Mouse (Mus musculus): Measurements from ENCODE around the gene Ctse. TPM values are rescaled to one million over a fixed set of nuclear protein-coding genes. Genes with fewer than 3 reads are reported as not detected.

The Ctse gene
- total and polyA plus RNA-seq, 3 experiments, result 1.4 to 11.6 (median 1.7) TPM

- Histone ChIP-seq H3K4me3 (replicated peaks in 1 of 3; ENCODE audit: low read depth in 2 of 3, low read length in 2 of 3, poor library complexity in 1 of 3) (no peak overlapping the region), H3K79me2 (replicated peaks; ENCODE audit: control insufficient read depth, extremely low read depth, insufficient read depth, poor library complexity, severe bottlenecking) (no peaks in the 10 kb centered on the region), H3K27ac (ENCODE audit: insufficient read depth, low read depth) (no peak overlapping the region), H3K27me3 (replicated peaks) (no peaks in the 10 kb centered on the region), H3K9ac (ENCODE audit: insufficient read depth, low read depth) (no peak overlapping the region), H3K9me3 (replicated peaks; ENCODE audit: low read length) (no peaks in the 10 kb centered on the region), H3K36me3 (replicated peaks in 1 of 2; ENCODE audit: control insufficient read depth in 1 of 2, insufficient read depth in 1 of 2, low read length in 1 of 2) (no peaks in the 10 kb centered on the region), H3K4me1 (ENCODE audit: control insufficient read depth in 1 of 2, insufficient read depth in 2 of 2) (peaks cover 19 to 50% of the 10 kb centered on the region in 2 experiments), H3K4me2 (ENCODE audit: insufficient read depth, low read depth, poor library complexity, severe bottlenecking) (no peak overlapping the region)
- in situ Hi-C loops (cut with MboI; ENCODE audit: low pct_ligation_motif_present, low pct_unique_long_range_greater_than_20kb, low sequenced_read_pairs) (no loop called here), dilution Hi-C loops (cut with MboI; ENCODE audit: extremely low pct_ligation_motif_present, extremely low pct_unique_long_range_greater_than_20kb, low sequenced_read_pairs) (no loop called here)
- TF ChIP-seq POLR2A (IDR thresholded peaks at IDR 0.05; ENCODE audit: low read depth, low read length) (no peak), BHLHE40 (IDR thresholded peaks at IDR 0.05; ENCODE audit: low read depth, low read length) (no peak)
- no peak for DNase-seq (ENCODE audit: extremely low read depth)
These were observed 57.2 kb downstream of the Ctse start for GRCm38 (mm10) chr1:131695308-131695707.

- Histone ChIP-seq H3K27me3 (replicated peaks) (no peaks in the 10 kb centered on the region), H3K9me3 (replicated peaks; ENCODE audit: low read length) (no peaks in the 10 kb centered on the region), H3K27ac (ENCODE audit: insufficient read depth, low read depth) (no peak overlapping the region), H3K4me2 (ENCODE audit: insufficient read depth, low read depth, poor library complexity, severe bottlenecking) (no peak overlapping the region), H3K9ac (ENCODE audit: insufficient read depth, low read depth) (no peak overlapping the region), H3K4me1 (ENCODE audit: control insufficient read depth in 1 of 2, insufficient read depth in 2 of 2) (peaks cover 20 to 50% of the 10 kb centered on the region in 2 experiments), H3K79me2 (replicated peaks; ENCODE audit: control insufficient read depth, extremely low read depth, insufficient read depth, poor library complexity, severe bottlenecking) (no peaks in the 10 kb centered on the region), H3K36me3 (replicated peaks in 1 of 2; ENCODE audit: control insufficient read depth in 1 of 2, insufficient read depth in 1 of 2, low read length in 1 of 2) (no peaks in the 10 kb centered on the region), H3K4me3 (replicated peaks in 1 of 3; ENCODE audit: low read depth in 2 of 3, low read length in 2 of 3, poor library complexity in 1 of 3) (no peak overlapping the region)
- no peak for TF ChIP-seq GABPA (IDR thresholded peaks at IDR 0.05; ENCODE audit: insufficient replicate concordance, low read depth, low read length)
- no peak for TF ChIP-seq TCF12 (IDR thresholded peaks at IDR 0.05; ENCODE audit: low read depth, low read length)
- dilution Hi-C loops (cut with MboI; ENCODE audit: extremely low pct_ligation_motif_present, extremely low pct_unique_long_range_greater_than_20kb, low sequenced_read_pairs), result no loop called here
- no peak for DNase-seq (ENCODE audit: extremely low read depth)
- in situ Hi-C loops (cut with MboI; ENCODE audit: low pct_ligation_motif_present, low pct_unique_long_range_greater_than_20kb, low sequenced_read_pairs), result no loop called here
These were observed 58.2 kb downstream of the Ctse start for GRCm38 (mm10) chr1:131696325-131696724.

DNA sequence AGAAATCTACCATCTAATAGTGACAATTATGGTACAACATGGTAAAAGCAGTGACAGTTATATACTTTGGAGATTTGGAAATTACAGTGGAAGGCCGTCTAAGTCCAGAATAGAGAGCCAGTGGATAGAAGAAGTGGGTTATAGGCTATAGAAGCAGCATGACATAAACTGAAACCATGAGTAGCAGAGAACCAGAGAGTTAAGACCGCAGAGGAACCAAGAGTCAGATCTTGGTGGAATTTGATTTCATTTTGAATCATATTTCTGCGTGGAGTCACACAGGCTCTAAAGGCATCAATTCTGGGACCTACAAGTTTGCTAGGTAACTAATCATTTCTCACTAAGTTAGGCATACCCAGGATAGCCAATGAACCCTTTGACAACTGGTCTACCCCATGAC lies 60.7 kb downstream of the Ctse start:
- Histone ChIP-seq H3K4me2 (ENCODE audit: insufficient read depth, low read depth, poor library complexity, severe bottlenecking) (peak overlapping the region; percentile 64; the same call in 1 of the 2 replicates), H3K27ac (ENCODE audit: insufficient read depth, low read depth) (no peak overlapping the region), H3K79me2 (replicated peaks; ENCODE audit: control insufficient read depth, extremely low read depth, insufficient read depth, poor library complexity, severe bottlenecking) (no peaks in the 10 kb centered on the region), H3K27me3 (replicated peaks) (no peaks in the 10 kb centered on the region), H3K9me3 (replicated peaks; ENCODE audit: low read length) (no peaks in the 10 kb centered on the region), H3K9ac (ENCODE audit: insufficient read depth, low read depth) (no peak overlapping the region), H3K4me1 (ENCODE audit: control insufficient read depth in 1 of 2, insufficient read depth in 2 of 2) (peaks cover 28 to 67% of the 10 kb centered on the region in 2 experiments), H3K4me3 (replicated peaks in 1 of 3; ENCODE audit: low read depth in 2 of 3, low read length in 2 of 3, poor library complexity in 1 of 3) (no peak overlapping the region), H3K36me3 (replicated peaks in 1 of 2; ENCODE audit: control insufficient read depth in 1 of 2, insufficient read depth in 1 of 2, low read length in 1 of 2) (no peaks in the 10 kb centered on the region)
- in situ Hi-C loops (cut with MboI; ENCODE audit: low pct_ligation_motif_present, low pct_unique_long_range_greater_than_20kb, low sequenced_read_pairs), result no loop called here
- DNase-seq (ENCODE audit: extremely low read depth), result peak; percentile 72
- dilution Hi-C loops (cut with MboI; ENCODE audit: extremely low pct_ligation_motif_present, extremely low pct_unique_long_range_greater_than_20kb, low sequenced_read_pairs), result no loop called here
- TF ChIP-seq JUND (conservative IDR thresholded peaks at IDR 0.05; ENCODE audit: low read depth, low read length) (peak; percentile 97), ZC3H11A (IDR thresholded peaks at IDR 0.05; ENCODE audit: low read depth, low read length) (no peak), TCF12 (IDR thresholded peaks at IDR 0.05; ENCODE audit: low read depth, low read length) (0 out of 2 replicates have a peak, but pooled peaks have one; percentile 31), EP300 (IDR thresholded peaks at IDR 0.05; ENCODE audit: low read length) (peak; percentile 99), IRF4 (IDR thresholded peaks at IDR 0.05; ENCODE audit: low read depth, low read length) (peak; percentile 98), GABPA (IDR thresholded peaks at IDR 0.05; ENCODE audit: insufficient replicate concordance, low read depth, low read length) (no peak), SMC3 (IDR thresholded peaks at IDR 0.05; ENCODE audit: low read depth, low read length) (no peak), BHLHE40 (IDR thresholded peaks at IDR 0.05; ENCODE audit: low read depth, low read length) (peak; percentile 65), UBTF (IDR thresholded peaks at IDR 0.05; ENCODE audit: low read depth, low read length) (no peak), NRF1 (IDR thresholded peaks at IDR 0.05; ENCODE audit: low read depth, low read length) (no peak), E2F4 (IDR thresholded peaks at IDR 0.05; ENCODE audit: insufficient replicate concordance, low read depth, low read length) (no peak), ETS1 (conservative IDR thresholded peaks at IDR 0.05; ENCODE audit: low read depth, low read length) (peak; percentile 69), KAT2A (IDR thresholded peaks at IDR 0.05; ENCODE audit: insufficient replicate concordance, low read length) (no peak), MYC (IDR thresholded peaks at IDR 0.05; ENCODE audit: low read depth, low read length) (0 out of 2 replicates have a peak, but pooled peaks have one; percentile 18), NELFE (IDR thresholded peaks at IDR 0.05; ENCODE audit: low read depth, low read length) (no peak), MXI1 (IDR thresholded peaks at IDR 0.05; ENCODE audit: low read depth, low read length) (no peak), ZKSCAN1 (IDR thresholded peaks at IDR 0.05; ENCODE audit: borderline replicate concordance, low read depth, low read length) (no peak), HCFC1 (IDR thresholded peaks at IDR 0.05; ENCODE audit: low read depth, low read length) (no peak), CTCF (conservative IDR thresholded peaks at IDR 0.05 in 1 of 2, IDR thresholded peaks at IDR 0.05 in 1 of 2; ENCODE audit: low read depth in 2 of 2, low read length in 2 of 2) (no peak), CHD2 (IDR thresholded peaks at IDR 0.05; ENCODE audit: low read length) (peak; percentile 75), MAX (IDR thresholded peaks at IDR 0.05; ENCODE audit: low read length) (no peak), ELF1 (IDR thresholded peaks at IDR 0.05; ENCODE audit: low read depth, low read length) (no peak), MEF2A (IDR thresholded peaks at IDR 0.05; ENCODE audit: borderline replicate concordance, low read depth, low read length) (peak; percentile 72; the same call in 1 of the 2 replicates), ZMIZ1 (IDR thresholded peaks at IDR 0.05; ENCODE audit: low read depth, low read length) (no peak), USF2 (conservative IDR thresholded peaks at IDR 0.05; ENCODE audit: low read depth, low read length) (no peak), SIN3A (IDR thresholded peaks at IDR 0.05; ENCODE audit: low read length) (no peak)

All from CH12.LX (cell line).